Mouse (Mus musculus) adrenal gland, postnatal 4 days (tissue): ENCODE results near the gene Selenon. TPM values are rescaled to one million over a fixed set of nuclear protein-coding genes. Genes with fewer than 3 reads are reported as not detected.
A peak's percentile ranks its signal among the peaks of the same experiment; 100 is the strongest.

Experiments
- DNase-seq, 2 experiments: peaks; one replicate each; pipeline ENCODE4 v3.0.0; 2021 to 2022; ENCODE audit warnings: low spot score in 2 of 2, mixed read lengths in 2 of 2
- total RNA-seq, 2 experiments: library from RNA; stranded (reverse); gene quantifications; 2 replicates each; pipeline ENCODE4 v1.2.3; 2021

Gene Selenon
- total RNA-seq, 2 experiments from 2014 or later, result 49.4 to 52.7 TPM

DNA sequence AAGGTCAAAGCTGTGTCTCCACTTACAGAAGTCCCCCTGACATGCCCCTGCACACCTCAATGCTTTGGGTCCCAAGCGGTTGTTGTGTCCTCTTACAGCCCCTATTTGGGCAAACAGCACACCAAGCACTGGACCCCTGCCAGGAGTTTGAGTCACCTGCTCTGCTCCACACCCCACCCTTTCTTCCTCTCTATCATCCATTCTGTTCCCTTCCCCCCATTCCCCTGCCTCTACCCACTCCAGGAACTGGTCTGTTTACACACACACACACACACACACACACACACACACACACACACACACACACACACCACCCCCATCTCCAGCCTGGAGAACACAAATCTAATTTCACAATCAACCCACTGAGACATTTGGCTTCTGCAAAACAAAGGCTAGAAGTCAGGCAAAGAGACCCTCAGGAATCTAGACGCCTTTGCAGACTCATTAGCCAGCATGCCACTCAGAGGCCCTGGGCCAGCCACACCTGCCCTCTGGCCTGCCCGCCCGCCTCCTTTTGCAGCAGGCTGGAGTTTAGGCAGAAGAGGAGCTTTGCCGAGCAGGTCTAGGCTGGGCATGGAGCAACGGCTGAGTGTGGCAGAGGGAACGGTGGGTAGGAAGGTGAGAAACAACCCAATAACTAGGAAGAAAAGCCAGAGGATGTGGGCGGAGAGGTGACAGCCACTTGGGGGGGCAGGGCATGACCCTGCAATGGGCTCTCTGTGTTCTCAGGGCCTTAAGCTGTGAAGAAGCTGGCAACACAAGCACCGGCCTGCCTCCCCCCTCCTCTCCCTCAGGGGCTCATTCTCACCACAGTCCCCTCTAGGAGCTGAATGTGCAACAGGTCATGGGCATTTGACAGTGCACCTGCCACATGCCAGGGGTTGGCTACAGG lies 4.9 kb downstream of the Selenon start:
- no peak for DNase-seq

DNA sequence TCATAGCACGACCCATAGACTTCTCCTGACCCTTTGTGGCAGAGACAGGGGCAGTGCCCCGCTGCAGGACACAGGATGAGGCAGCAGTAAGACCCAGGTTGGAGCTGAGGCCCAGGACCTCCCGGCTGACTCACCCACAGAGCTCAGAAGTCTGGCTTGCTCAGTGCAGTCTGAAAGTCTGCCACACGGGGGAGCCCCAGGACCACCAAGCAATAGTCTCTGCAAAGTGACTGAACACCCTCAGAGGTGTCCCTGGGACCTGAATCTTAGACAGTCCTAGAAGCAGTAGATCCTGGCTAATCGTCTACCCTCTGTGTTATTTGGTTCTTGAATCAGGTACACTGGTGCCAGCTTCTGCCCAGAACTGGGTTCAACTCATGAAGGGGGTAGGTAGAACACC lies 8.7 kb downstream of the Selenon start:
- DNase-seq, result peak; percentile 87 to 94

- DNase-seq, result no peak
Observed at GRCm38 (mm10) chr4:134542726-134543125, 9.2 kb downstream of the Selenon start.

DNA sequence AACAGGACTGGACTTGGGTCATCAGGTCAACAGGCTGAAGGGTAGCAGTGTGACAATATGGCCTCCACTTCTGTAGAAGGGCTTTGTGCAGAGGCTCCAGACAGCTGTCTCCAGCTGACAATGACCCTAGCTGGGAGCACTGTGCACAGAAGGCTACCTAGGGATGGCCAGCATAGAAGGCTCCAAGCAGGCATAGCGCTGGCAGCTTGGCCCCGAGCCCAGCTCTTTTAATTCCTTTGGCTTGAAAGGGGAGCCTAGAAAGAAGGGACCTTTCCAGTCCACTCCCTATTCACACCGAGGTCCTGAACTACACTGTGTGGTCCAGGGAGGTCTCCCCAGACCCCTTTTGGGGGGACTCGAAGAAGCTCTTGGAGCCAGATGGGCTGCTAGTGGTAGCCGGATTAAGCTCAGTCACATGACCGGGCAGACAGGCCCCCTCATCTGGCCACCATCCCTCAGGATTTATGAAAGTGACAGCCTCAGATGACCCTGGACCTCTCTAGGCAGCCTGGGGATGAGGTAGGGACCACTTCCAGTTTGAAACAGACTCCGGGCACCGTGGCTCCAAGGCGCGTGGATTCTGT lies 12.9 kb downstream of the Selenon start:
- DNase-seq, result no peak

- DNase-seq, result no peak
Observed at GRCm38 (mm10) chr4:134535787-134536151, 16.2 kb downstream of the Selenon start.

DNA sequence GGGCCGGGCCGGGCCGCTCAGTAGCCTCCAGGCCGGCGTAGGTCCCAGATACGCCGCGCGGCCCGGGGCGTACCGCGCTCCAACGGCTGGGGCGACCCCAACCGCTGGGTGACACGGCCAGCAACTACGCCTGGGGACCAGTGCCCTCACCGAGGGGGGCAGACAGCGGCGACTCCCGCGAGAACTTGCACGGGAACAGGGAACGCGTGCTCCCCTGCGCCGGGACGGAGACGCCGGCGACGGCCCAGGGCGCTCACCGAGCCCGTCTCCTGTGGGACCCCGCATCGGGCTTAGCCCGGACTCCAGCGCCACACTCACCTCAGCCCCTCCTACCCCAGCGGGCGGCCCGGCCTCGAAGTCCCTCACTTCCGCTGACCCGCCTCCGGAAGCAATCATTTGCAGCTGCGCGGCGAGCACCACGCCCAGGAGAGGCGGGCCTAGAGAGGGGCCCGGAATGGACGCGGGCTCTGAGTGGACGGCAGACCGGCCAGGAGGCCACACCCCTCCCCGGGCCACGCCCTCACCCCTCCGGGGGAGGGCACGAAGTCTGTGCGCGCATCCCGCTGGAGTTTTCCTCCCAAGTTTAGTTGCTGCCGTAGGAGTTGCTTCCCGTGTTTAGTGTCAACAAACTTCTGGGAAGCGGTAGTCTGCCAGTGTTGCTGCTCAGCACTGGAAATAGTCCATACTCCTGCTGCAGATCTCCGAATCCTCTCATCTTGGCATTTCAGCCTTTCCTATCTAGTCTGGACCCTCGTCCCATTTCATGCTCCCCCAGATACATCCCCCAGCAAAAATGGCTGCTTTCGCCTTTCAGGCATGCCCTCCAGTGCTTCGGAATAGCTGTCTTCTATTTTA lies 16.8 kb downstream of the Selenon start, which contains the start of gene Mtfr1l:
TSS of gene Mtfr1l (minus strand) at position 456 of the 855 bp plus-strand sequence.
- DNase-seq, result peak; percentile 93 to 97

- peak in 1 of 2 experiments; percentile 47 for DNase-seq
Observed at GRCm38 (mm10) chr4:134534124-134534886, 17.7 kb downstream of the Selenon start.

GRCm38 (mm10) chr4:134533421-134533820 lies 18.5 kb downstream of the Selenon start:
- DNase-seq, result no peak

- no peak for DNase-seq
Observed at GRCm38 (mm10) chr4:134532928-134533327, 19.0 kb downstream of the Selenon start.

GRCm38 (mm10) chr4:134526220-134526619 lies 25.7 kb downstream of the Selenon start:
- DNase-seq, result no peak

- no peak for DNase-seq
Observed at GRCm38 (mm10) chr4:134525806-134526205, 26.2 kb downstream of the Selenon start.

- DNase-seq, result no peak
Observed at GRCm38 (mm10) chr4:134523447-134523846, 28.5 kb downstream of the Selenon start.

GRCm38 (mm10) chr4:134519281-134519680 lies 32.7 kb downstream of the Selenon start:
- no peak for DNase-seq

GRCm38 (mm10) chr4:134518541-134518940 lies 33.4 kb downstream of the Selenon start:
- DNase-seq, result no peak

- DNase-seq, result no peak
Observed at GRCm38 (mm10) chr4:134517719-134518118, 34.2 kb downstream of the Selenon start.

DNA sequence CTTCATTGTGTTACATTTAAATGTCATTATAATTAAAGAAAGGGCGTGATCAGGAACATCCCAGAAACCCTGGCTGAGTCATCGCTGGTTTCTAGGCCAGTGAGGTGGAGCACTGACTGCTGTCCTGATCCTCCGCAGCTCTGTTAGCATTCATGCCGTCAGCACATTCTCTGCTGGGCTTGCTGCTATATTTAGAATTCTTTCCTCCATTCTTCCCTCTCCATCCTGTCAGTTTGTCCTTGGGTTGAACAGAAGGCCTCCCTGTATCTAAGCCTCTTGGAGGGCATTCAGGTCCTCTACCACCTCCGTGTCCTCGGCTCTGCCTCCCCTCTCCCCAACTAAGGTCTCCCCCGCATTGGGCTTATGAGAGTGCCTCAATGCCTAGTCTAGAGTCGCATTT lies 35.0 kb downstream of the Selenon start:
- no peak for DNase-seq

GRCm38 (mm10) chr4:134515614-134516013 lies 36.4 kb downstream of the Selenon start:
- DNase-seq, result no peak

DNA sequence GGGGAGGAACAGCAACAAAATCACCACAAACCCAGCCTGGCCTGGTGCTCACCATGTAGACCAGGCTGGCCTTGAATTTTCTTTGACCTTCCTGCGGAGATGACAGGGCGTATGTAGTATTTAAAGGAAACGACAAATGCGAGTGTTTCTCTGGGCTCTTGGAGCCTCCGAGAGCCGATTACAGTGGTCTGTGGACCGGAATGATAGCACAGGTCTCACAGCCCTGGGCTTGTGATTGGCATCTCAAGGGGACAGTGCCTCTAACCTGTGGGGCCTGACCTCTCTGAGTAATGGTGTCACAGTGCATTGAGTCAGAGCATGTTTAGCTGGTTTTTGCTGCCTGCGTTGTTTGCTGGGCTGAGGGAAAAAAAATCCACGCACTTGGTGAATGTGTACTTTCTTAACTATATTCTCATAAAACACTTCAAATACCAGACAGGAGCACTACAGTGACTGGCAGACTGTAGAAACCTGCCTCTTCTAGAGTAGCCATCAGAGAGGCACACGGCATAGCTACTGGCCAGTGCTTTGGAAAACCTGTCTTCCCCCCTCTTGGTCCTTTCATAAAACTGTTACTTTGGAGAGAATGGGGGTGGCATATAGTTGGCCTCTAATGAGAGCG lies 37.5 kb downstream of the Selenon start:
- DNase-seq, result no peak

DNA sequence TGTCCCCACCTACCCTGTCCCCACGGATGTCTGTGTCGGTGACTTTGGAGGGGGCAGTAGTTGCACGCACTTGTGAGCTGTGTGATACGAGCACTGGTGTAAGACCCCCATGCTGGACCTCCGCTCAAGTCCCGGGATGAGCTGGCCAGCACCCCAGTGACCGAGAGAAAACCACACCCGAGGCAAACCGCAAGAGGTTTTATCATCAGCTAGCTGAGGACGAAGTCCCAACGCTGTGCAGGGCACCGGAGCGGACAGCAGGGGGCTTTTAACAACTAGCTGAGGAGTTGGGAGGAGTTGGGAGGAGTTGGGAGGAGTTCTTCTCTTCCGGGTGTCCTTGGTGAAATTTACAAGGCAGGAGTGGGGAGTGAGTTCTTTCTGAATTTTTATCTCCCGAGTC lies 39.2 kb downstream of the Selenon start:
- peak in 1 of 2 experiments; percentile 69 for DNase-seq

DNA sequence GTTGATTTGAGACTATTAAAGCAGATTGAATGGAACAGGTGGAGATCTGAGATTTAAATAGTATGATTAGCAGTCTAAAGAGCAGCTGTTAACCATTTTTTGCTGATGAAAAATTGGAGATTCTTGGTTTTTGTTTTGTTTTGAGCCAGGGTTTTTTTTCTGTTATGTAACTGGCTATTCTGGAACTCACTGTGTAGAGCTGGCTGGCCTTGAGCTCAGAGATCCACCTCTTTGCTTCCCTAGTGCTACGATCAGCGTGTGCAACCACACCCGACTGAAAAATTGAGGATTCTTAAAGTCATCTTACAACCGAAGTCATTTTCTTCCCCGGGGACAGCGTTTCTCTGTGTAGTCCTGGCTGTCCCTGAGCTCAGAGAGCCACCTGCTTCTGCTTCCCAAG lies 40.2 kb downstream of the Selenon start:
- no peak for DNase-seq
